12 mouse cellular contexts compared by ENCODE assay signal in the genomic region with DNA sequence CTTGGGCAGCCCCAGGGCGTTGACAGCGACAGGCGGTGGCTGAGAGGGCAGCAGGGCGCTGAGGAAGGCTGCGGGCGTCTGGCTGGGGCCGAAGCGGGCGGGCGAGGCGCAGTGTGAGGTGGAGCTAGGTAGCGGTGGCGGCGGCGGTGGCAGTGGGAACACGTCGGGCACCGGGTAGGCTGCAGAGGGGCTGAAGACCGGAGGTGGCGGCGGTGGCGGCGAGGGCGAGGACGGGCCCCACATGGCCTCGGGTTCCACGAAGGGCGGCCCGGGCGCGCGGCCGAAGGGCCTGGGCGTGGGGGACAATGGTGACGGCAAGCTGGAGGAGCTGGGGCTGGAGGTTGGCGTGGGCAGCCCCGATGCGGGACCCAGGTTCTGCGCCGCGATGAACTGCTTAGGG.
A peak's percentile ranks its signal among the peaks of the same experiment; 100 is the strongest.
DNase-seq lines count a peak whose midpoint lies in the region; ATAC-seq and TF ChIP-seq lines count a peak whose summit lies in the region.
"Had no signal": no experiment of that assay in that cellular context is flagged by ENCODE, and none has a peak within 500 bp of the region (broad histone marks: within the 10 kb centered on the region; RNA-seq: fewer than 3 reads in every experiment).

No protein-coding gene starts in this region.

- intact Hi-C loops in gastrocnemius, postnatal 14 days (cut with DNase I; ENCODE audit: low total_unique reads) = loop anchor here (10.0 kb wide), 2 partner anchors 115 to 145 kb away; no protein-coding TSS in a partner anchor

- peak; percentile 39 for ATAC-seq in lung, embryonic 16.5 days (ENCODE audit: low read depth)
- ATAC-seq in lung, postnatal 0 days = no peak
- ATAC-seq in embryonic facial prominence, embryonic 13.5 days (ENCODE audit: insufficient number of reproducible peaks, insufficient read depth, low FRiP score, low TSS enrichment, low read depth) = 0 out of 2 replicates have a peak, but pooled peaks have one; percentile 12
- 0 out of 2 replicates have a peak, but pooled peaks have one; percentile 20 for ATAC-seq in midbrain, embryonic 15.5 days (replicated peaks)

- 70% methylated on average over 41 of the region's 41 CpGs for WGBS in lung, embryonic 16.5 days
- WGBS in lung, postnatal 0 days = 81% methylated on average over 36 of the region's 41 CpGs
- 53% methylated on average over 41 of the region's 41 CpGs for WGBS in embryonic facial prominence, embryonic 13.5 days
- 70% methylated on average over 41 of the region's 41 CpGs for WGBS in midbrain, embryonic 15.5 days

- no peaks in the 10 kb centered on the region for H3K27me3 ChIP-seq in lung, embryonic 16.5 days (ENCODE audit: control insufficient read depth, insufficient read depth, low read depth, low read length)
- H3K27me3 ChIP-seq in lung, postnatal 0 days (replicated peaks; ENCODE audit: insufficient read depth, low read length) = no peaks in the 10 kb centered on the region
- H3K27me3 ChIP-seq in embryonic facial prominence, embryonic 13.5 days = no peaks in the 10 kb centered on the region
- H3K27me3 ChIP-seq in midbrain, embryonic 15.5 days (replicated peaks) = no peaks in the 10 kb centered on the region

- H3K9me3 ChIP-seq in lung, embryonic 16.5 days (ENCODE audit: control insufficient read depth, low read length) = peaks cover 16% of the 10 kb centered on the region
- no peaks in the 10 kb centered on the region for H3K9me3 ChIP-seq in lung, postnatal 0 days (ENCODE audit: low read length)
- H3K9me3 ChIP-seq in embryonic facial prominence, embryonic 13.5 days = peaks cover 9% of the 10 kb centered on the region
- 0 out of 2 replicates have a peak, but pooled peaks cover 2% of the 10 kb centered on the region for H3K9me3 ChIP-seq in midbrain, embryonic 15.5 days

- no peak for TF ChIP-seq CTCF in lung, postnatal 0 days (IDR thresholded peaks at IDR 0.05)

- no peak for TF ChIP-seq EP300 in lung, postnatal 0 days (IDR thresholded peaks at IDR 0.05)

- no peak overlapping the region for H3K9ac ChIP-seq in lung, embryonic 16.5 days (ENCODE audit: low read length)
- H3K9ac ChIP-seq in lung, postnatal 0 days (replicated peaks; ENCODE audit: low read depth) = no peak overlapping the region
- H3K9ac ChIP-seq in embryonic facial prominence, embryonic 13.5 days = no peak overlapping the region
- H3K9ac ChIP-seq in midbrain, embryonic 15.5 days = no peak overlapping the region

- H3K27ac ChIP-seq in lung, embryonic 16.5 days (ENCODE audit: low read length) = no peak overlapping the region
- H3K27ac ChIP-seq in lung, postnatal 0 days (ENCODE audit: low read length) = no peak overlapping the region
- no peak overlapping the region for H3K27ac ChIP-seq in embryonic facial prominence, embryonic 13.5 days
- H3K27ac ChIP-seq in midbrain, embryonic 15.5 days = no peak overlapping the region

- no peak overlapping the region for H3K4me3 ChIP-seq in lung, embryonic 16.5 days (ENCODE audit: low read length)
- no peak overlapping the region for H3K4me3 ChIP-seq in lung, postnatal 0 days (ENCODE audit: low read depth, low read length)
- H3K4me3 ChIP-seq in embryonic facial prominence, embryonic 13.5 days = no peak overlapping the region
- H3K4me3 ChIP-seq in midbrain, embryonic 15.5 days = no peak overlapping the region

- peaks cover 19% of the 10 kb centered on the region for H3K36me3 ChIP-seq in lung, embryonic 16.5 days (ENCODE audit: control insufficient read depth, insufficient read depth, low read length)
- 0 out of 2 replicates have a peak, but pooled peaks cover 7% of the 10 kb centered on the region for H3K36me3 ChIP-seq in lung, postnatal 0 days (ENCODE audit: insufficient read depth, low read length)
- H3K36me3 ChIP-seq in embryonic facial prominence, embryonic 13.5 days = peaks cover 53% of the 10 kb centered on the region
- peaks cover 12% of the 10 kb centered on the region; the same call in 1 of the 2 replicates for H3K36me3 ChIP-seq in midbrain, embryonic 15.5 days (replicated peaks)

- peak; percentile 11 for DNase-seq in gastrocnemius, postnatal 14 days
- no peak for DNase-seq in gastrocnemius, postnatal 10 days
- no peak for DNase-seq in lung, postnatal 0 days (ENCODE audit: low spot score)
- no peak for DNase-seq in spleen, postnatal 4 days (ENCODE audit: low spot score in 2 of 2)
- DNase-seq in right cerebral cortex, postnatal 10 days (ENCODE audit: low spot score in 2 of 2) = no peak
- DNase-seq: cerebellum, adult 9-11 months; gastrocnemius, postnatal 36 days; kidney, adult 9 months; thymus, postnatal 14 days had no signal

- H3K4me2 ChIP-seq in lung, embryonic 16.5 days (ENCODE audit: low read depth, low read length) = no peak overlapping the region
- H3K4me2 ChIP-seq in lung, postnatal 0 days (replicated peaks; ENCODE audit: low read depth, low read length) = no peak overlapping the region
- 0 out of 2 replicates have a peak overlapping the region, but pooled peaks have one; percentile 18 for H3K4me2 ChIP-seq in embryonic facial prominence, embryonic 13.5 days
- no peak overlapping the region; the same call in 1 of the 2 replicates for H3K4me2 ChIP-seq in midbrain, embryonic 15.5 days

- H3K4me1 ChIP-seq in lung, embryonic 16.5 days (replicated peaks; ENCODE audit: control insufficient read depth, insufficient read depth, low read length) = no peaks in the 10 kb centered on the region
- no peaks in the 10 kb centered on the region for H3K4me1 ChIP-seq in lung, postnatal 0 days (ENCODE audit: insufficient read depth, low read depth, low read length)
- peaks cover 35% of the 10 kb centered on the region for H3K4me1 ChIP-seq in embryonic facial prominence, embryonic 13.5 days
- H3K4me1 ChIP-seq in midbrain, embryonic 15.5 days = no peaks in the 10 kb centered on the region
